Mouse (Mus musculus): ENCODE measurements around the gene Casp14.
"Not testable (repeated sequence)": the region's sequence is repeated elsewhere in the genome, so short reads cannot be mapped to it uniquely, and the experiment has no call there.

Casp14 gene

DNA sequence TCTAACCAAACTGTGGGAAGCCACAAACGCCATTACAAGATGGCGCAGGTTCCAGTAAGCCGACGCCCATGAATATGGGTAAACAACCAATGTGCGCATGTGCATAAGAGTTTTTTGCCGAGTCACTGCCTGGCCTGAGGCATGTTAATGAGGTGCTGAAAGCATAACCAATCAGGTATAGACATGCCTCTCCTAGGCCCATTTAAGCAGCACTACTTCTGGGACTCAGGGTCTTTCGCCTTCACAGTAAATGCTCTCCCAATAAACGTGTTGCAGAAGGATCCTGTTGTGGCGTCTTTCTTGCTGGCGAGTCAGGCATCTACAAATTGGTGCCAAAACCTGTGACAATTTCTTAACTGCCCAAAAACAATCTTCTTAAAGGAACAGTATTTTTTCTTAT lies 51.4 kb downstream of the Casp14 start:
- not testable (repeated sequence) for DNase-seq (ENCODE audit: low read depth)

DNA sequence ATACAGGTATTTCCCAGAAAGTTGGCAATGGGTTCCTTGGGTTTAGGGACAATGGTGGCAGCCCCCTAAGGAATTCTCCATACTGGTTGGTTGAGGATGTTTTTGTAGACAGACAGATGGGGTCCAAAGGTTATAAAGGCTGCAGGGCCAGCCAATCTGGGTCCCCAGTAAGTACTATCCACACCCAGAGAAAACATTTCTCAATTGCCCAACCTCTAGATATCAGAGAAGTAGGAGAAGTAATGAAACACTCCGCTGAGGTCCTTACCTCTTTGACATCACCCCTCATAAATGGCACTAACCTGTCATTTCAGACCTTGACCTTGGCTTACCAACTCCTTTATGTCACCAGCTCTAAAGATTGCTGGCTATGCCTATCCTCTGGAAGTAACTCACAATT lies 53.5 kb downstream of the Casp14 start:
- no peak for DNase-seq (ENCODE audit: low read depth)
